Mouse (Mus musculus) C2C12 (cell line): ENCODE data around the gene Ebf4. TPM values are rescaled to one million over a fixed set of nuclear protein-coding genes. Genes with fewer than 3 reads are reported as not detected.

Source experiments
- H3K27me3 ChIP-seq: one replicate; pipeline ENCODE4 v1.6.1; 2011; ENCODE audit not compliant: control insufficient read depth, insufficient read depth, insufficient read length
- H3K36me3 ChIP-seq: one replicate; pipeline ENCODE4 v1.6.1; 2011; ENCODE audit not compliant: control insufficient read depth, insufficient read depth
- H3K4me3 ChIP-seq: one replicate; pipeline ENCODE4 v1.5.1; 2011; ENCODE audit warnings: mild to moderate bottlenecking, control low read depth; ENCODE audit not compliant: poor library complexity, insufficient read depth, severe bottlenecking
- H3K79me2 ChIP-seq: one replicate; pipeline ENCODE4 v1.6.1; 2011; ENCODE audit not compliant: control insufficient read depth, insufficient read depth
- H3K79me3 ChIP-seq: one replicate; pipeline ENCODE4 v1.6.1; 2011; ENCODE audit warnings: low read depth, control low read depth
- H3ac ChIP-seq: one replicate; pipeline ENCODE3; 2011; ENCODE audit warnings: low read depth; ENCODE audit not compliant: control insufficient read depth, insufficient read length
- CEBPB ChIP-seq: IDR thresholded peaks from one replicate; pipeline ENCODE4 v1.6.1; 2011; ENCODE audit warnings: low read depth, mild to moderate bottlenecking, control low read depth, moderate library complexity
- CTCF ChIP-seq: IDR thresholded peaks from one replicate; pipeline ENCODE4 v1.5.1; 2011; ENCODE audit not compliant: control insufficient read depth, insufficient read depth, insufficient read length
- FOSL1 ChIP-seq: IDR thresholded peaks from one replicate; pipeline ENCODE4 v1.8.0; 2011; ENCODE audit warnings: mild to moderate bottlenecking, low read length; ENCODE audit not compliant: poor library complexity, insufficient read depth, severe bottlenecking
- MAX ChIP-seq: IDR thresholded peaks from one replicate; pipeline ENCODE4 v1.6.1; 2011; ENCODE audit warnings: mild to moderate bottlenecking, control low read depth
- MYOD1 ChIP-seq: IDR thresholded peaks from one replicate; pipeline ENCODE4 v1.6.1; 2011; ENCODE audit warnings: low read depth; ENCODE audit not compliant: control insufficient read depth, insufficient read length
- MYOG ChIP-seq: IDR thresholded peaks from one replicate; pipeline ENCODE4 v1.6.1; 2011; ENCODE audit not compliant: control insufficient read depth, insufficient read length; ENCODE audit errors: extremely low read depth
- USF1 ChIP-seq: IDR thresholded peaks from one replicate; pipeline ENCODE4 v1.6.1; 2011; ENCODE audit warnings: low read depth, mild to moderate bottlenecking, control low read depth, moderate library complexity
- polyA plus RNA-seq: library from polyadenylated mRNA; unstranded; fragments of >200 nt; fragmentation: generic; extraction: Trizol; gene quantifications from one replicate; pipeline ENCODE4 v1.2.1, GENCODE M21; 2012; ENCODE audit warnings: missing spikeins

The Ebf4 gene
- polyA plus RNA-seq, 1 experiment = 0.07 TPM

DNA sequence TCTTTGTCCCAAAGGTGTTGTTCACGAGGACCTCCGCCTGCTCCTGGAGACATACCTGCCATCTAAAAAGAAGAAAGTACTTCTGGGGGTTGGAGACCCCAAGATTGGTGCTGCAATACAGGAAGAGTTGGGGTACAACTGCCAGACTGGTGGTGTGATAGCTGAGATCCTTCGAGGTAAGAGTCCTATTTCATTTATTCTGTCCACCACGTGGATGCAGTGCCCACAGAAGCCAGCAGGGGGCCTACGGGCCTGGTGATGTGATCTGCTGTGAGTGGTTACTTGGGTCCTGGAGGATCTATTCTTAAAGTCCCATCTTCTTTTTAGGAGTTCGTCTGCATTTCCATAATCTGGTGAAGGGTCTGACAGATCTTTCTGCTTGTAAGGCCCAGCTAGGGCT lies 19.3 kb upstream of the Ebf4 start:
- Histone ChIP-seq H3K36me3 (peaks cover 55% of the 10 kb centered on the region), H3K79me3 (peaks cover 46% of the 10 kb centered on the region)

DNA sequence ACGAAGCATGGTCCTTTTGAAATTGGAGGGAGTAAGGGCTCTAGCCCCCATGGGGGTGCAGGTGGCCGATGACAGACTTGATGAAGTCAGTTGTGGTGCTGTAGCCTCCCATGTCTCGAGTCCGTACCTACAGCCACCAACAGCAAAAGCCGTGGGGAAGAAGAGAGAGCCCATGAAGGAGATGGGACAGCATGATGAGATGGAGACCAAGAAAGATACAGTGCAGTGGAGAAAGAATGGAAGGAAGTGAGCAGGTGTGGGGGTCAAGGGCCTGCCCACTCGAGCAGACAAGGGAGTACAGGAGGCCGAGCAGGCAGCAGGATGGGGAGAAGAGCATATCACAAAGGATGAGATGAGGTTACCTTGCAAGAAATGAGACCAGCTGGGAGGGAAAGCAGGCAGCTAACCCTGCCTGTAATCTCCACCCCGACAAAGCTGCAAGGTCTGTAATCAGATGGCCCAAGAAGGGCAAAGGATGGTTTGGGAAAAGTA lies 15.3 kb upstream of the Ebf4 start:
- Histone ChIP-seq H3K36me3 (peaks cover 77% of the 10 kb centered on the region), H3K79me3 (peaks cover 63% of the 10 kb centered on the region), H3K79me2 (peaks cover 74% of the 10 kb centered on the region), H3K4me3 (no peak overlapping the region), H3K27me3 (no peaks in the 10 kb centered on the region), H3ac (no peak overlapping the region)
- no peak for TF ChIP-seq CEBPB
- TF ChIP-seq MYOG = no peak
- TF ChIP-seq MYOD1 = no peak
- no peak for TF ChIP-seq FOSL1
- no peak for TF ChIP-seq CTCF
- TF ChIP-seq USF1 = no peak
- no peak for TF ChIP-seq MAX

More for the DNA sequence above, 19.3 kb upstream of the Ebf4 start:
- Histone ChIP-seq H3K27me3 (no peaks in the 10 kb centered on the region), H3K4me3 (peak overlapping the region; percentile 95), H3K79me2 (peaks cover 53% of the 10 kb centered on the region), H3ac (peak overlapping the region; percentile 72)
- TF ChIP-seq CTCF (no peak), MAX (peak; percentile 96), USF1 (no peak)

DNA sequence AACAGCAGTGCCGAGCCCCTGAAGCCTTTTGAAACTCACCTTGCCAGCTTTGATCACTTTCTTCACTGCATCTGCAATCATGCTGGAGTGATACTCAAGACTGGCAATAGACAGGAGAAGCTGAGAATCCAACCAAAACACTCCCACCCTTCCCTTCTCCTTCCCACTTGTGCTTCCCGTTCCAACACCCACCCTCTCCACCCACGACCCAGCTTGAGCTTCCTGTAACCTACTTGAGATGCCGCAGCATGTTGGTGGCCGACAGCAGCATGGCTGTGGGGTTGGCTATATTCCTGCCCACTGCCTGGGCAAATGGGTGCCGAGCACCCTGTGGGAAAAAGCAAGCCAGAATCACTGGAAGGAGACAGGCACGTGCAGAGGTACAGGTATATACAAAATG lies 14.7 kb upstream of the Ebf4 start:
- H3K4me3 ChIP-seq = no peak overlapping the region
- TF ChIP-seq USF1 = no peak
- TF ChIP-seq MYOD1 = no peak
- TF ChIP-seq FOSL1 = no peak
- no peak for TF ChIP-seq MAX
- TF ChIP-seq MYOG = no peak
- peaks cover 62% of the 10 kb centered on the region for H3K79me3 ChIP-seq
- H3K27me3 ChIP-seq = no peaks in the 10 kb centered on the region
- H3K79me2 ChIP-seq = peaks cover 74% of the 10 kb centered on the region
- H3ac ChIP-seq = no peak overlapping the region
- H3K36me3 ChIP-seq = peaks cover 71% of the 10 kb centered on the region

DNA sequence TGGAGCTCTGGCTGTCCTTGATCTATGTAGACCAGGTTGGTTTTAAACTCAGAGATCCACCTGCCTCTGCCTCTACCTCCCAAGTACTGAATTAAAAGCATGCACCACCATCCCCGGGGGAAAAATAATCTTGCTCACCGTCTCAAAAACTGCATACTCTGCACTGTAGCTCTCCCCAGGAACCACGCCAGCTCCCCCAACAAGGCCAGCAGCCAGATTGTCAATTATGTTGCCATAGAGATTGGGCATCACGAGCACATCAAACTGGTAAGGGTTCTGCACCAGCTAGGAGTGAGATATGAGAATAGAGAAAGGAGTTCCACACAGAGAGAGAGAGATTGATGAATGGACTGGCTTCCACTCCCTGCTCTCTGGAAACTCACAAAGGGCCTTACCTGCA lies 14.2 kb upstream of the Ebf4 start:
- Histone ChIP-seq H3K79me3 (peaks cover 59% of the 10 kb centered on the region), H3K79me2 (peaks cover 74% of the 10 kb centered on the region), H3ac (no peak overlapping the region), H3K36me3 (peaks cover 65% of the 10 kb centered on the region), H3K27me3 (no peaks in the 10 kb centered on the region), H3K4me3 (no peak overlapping the region)
- TF ChIP-seq FOSL1 = no peak
- no peak for TF ChIP-seq USF1
- TF ChIP-seq CEBPB = no peak
- no peak for TF ChIP-seq MYOD1
- no peak for TF ChIP-seq CTCF
- TF ChIP-seq MYOG = no peak
- TF ChIP-seq MAX = no peak

DNA sequence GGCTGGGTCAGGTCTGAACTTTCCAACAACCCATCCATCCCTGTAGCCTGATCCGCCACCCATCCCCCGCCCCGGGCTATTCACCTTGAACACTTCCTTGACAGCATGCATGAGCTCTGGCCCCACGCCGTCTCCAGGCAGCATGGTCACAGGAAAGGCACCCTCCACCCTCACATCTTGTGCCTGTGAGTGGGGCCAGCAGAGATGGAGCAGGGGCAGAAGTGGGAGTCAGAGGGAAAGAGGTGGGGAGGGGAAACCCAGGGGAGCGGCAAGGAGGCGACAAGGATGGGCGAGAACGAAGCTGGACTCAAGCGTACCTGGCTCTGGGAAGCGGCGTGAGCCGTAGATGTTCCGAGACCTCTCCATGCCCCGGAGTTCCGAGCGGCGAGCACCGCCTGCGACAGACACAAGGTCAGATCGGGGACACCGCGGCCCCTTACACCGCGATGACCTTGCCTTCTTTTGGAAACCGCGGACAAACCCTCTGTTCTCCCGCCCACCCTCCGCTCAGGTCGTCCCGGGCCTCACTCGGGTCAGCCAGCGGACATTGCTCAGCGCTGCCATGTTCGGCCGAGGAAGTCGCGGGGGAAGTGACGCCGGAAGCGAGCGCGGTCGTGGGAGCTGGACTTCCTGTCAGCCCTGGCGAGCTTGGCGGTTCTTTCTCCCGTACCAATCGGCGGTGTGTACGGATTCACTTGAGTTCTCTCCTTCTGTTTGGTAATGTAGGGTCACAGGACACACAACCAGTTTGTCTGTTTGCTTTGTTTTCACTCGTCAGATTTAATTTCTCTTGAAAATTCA lies 10.9 kb upstream of the Ebf4 start, which contains the start of gene Idh3b:
Gene Idh3b (minus strand): TSS at position 694 of the 801 bp plus-strand sequence.
- Histone ChIP-seq H3K4me3 (peak within 1 kb of the TSS; percentile 99), H3ac (peak within 1 kb of the TSS; percentile 94), H3K36me3 (peaks cover 35% of the 10 kb centered on the region), H3K79me3 (peaks cover 39% of the 10 kb centered on the region), H3K79me2 (peaks cover 51% of the 10 kb centered on the region), H3K27me3 (no peaks in the 10 kb centered on the region)
- TF ChIP-seq MAX (peak; percentile 40), CEBPB (no peak)

- H3K79me3 ChIP-seq = peaks cover 12% of the 10 kb centered on the region
- H3K36me3 ChIP-seq = no peaks in the 10 kb centered on the region
- no peaks in the 10 kb centered on the region for H3K27me3 ChIP-seq
- H3K4me3 ChIP-seq = no peak overlapping the region
- no peak overlapping the region for H3ac ChIP-seq
- TF ChIP-seq CTCF (no peak), MYOG (no peak), FOSL1 (no peak), MYOD1 (no peak), USF1 (no peak), CEBPB (no peak), MAX (no peak)
- H3K79me2 ChIP-seq = peaks cover 17% of the 10 kb centered on the region
These were observed 5.9 kb upstream of the Ebf4 start for GRCm38 (mm10) chr2:130289086-130289485.
